Mouse (Mus musculus) heart, embryonic 16.5 days (tissue): ENCODE measurements at regions not wholly inside any gene's neighbourhood (a gene's known extent, or its start where the extent isn't known, plus 50 kb on each side); places are given as distances from the start of the nearest gene placed in this dataset.
A peak's percentile ranks its signal among the peaks of the same experiment; 100 is the strongest.

Experiments
- ATAC-seq: fragments of 200-750 bp; cut with Nextera tagmentation; replicated peaks from 2 replicates; pipeline ENCODE4 v1.8.0; 2017; ENCODE audit warnings: moderate number of reproducible peaks; ENCODE audit not compliant: insufficient read depth, low FRiP score; ENCODE audit errors: extremely low read depth
- H3K27ac ChIP-seq: fragments of 300-500 bp; sonication (generic); 2 replicates; pipeline ENCODE4 v1.5.1; 2014; ENCODE audit warnings: mild to moderate bottlenecking, low read length, control low read depth, moderate library complexity
- H3K27me3 ChIP-seq: fragments of 300-500 bp; sonication (generic); 2 replicates; pipeline ENCODE4 v1.6.1; 2014; ENCODE audit warnings: low read length, mixed read lengths; ENCODE audit not compliant: control insufficient read depth, insufficient read depth
- H3K36me3 ChIP-seq: fragments of 300-500 bp; sonication (generic); 2 replicates; pipeline ENCODE4 v1.6.1; 2014; ENCODE audit not compliant: control insufficient read depth, insufficient read depth
- H3K4me1 ChIP-seq: fragments of 300-500 bp; sonication (generic); 2 replicates; pipeline ENCODE4 v1.6.1; 2014; ENCODE audit warnings: low read length, mixed read lengths; ENCODE audit not compliant: control insufficient read depth, insufficient read depth
- H3K4me2 ChIP-seq: fragments of 300-500 bp; sonication (generic); 2 replicates; pipeline ENCODE4 v1.6.1; 2014; ENCODE audit warnings: low read depth, mild to moderate bottlenecking, control low read depth, low read length
- H3K4me3 ChIP-seq: fragments of 300-500 bp; sonication (generic); 2 replicates; pipeline ENCODE4 v1.5.1; 2014; ENCODE audit warnings: mild to moderate bottlenecking, control low read depth, low read length
- H3K9ac ChIP-seq: fragments of 300-500 bp; sonication (generic); 2 replicates; pipeline ENCODE4 v1.6.1; 2014; ENCODE audit warnings: low read length, control low read depth
- H3K9me3 ChIP-seq: fragments of 300-500 bp; sonication (generic); replicated peaks from 2 replicates; pipeline ENCODE4 v1.6.1; 2016; ENCODE audit warnings: low read length; ENCODE audit not compliant: control insufficient read depth
- WGBS: fragments of 180-500 bp; shearing (Covaris S2); extraction: QIAGEN DNeasy Blood & Tissue Kit; methylation state at CpG from one replicate; pipeline ENCODE4 v1.1.7; 2014; 5-methylcytosine and 5-hydroxymethylcytosine counted together

GRCm38 (mm10) chr19:54099292-54099691 is 55.3 kb downstream of the Adra2a start:
- Histone ChIP-seq H3K4me3 (no peak overlapping the region), H3K4me1 (0 out of 2 replicates have a peak, but pooled peaks cover 3% of the 10 kb centered on the region), H3K9ac (no peak overlapping the region), H3K27me3 (no peaks in the 10 kb centered on the region), H3K27ac (no peak overlapping the region), H3K36me3 (no peaks in the 10 kb centered on the region), H3K9me3 (no peaks in the 10 kb centered on the region; the same call in 1 of the 2 replicates), H3K4me2 (no peak overlapping the region)
- 86% methylated on average over 9 of the region's 9 CpGs for WGBS
- ATAC-seq = no peak

- Histone ChIP-seq H3K4me1 (no peaks in the 10 kb centered on the region), H3K4me3 (no peak overlapping the region), H3K9ac (no peak overlapping the region), H3K27ac (no peak overlapping the region), H3K36me3 (no peaks in the 10 kb centered on the region), H3K9me3 (no peaks in the 10 kb centered on the region; the same call in 1 of the 2 replicates), H3K27me3 (no peaks in the 10 kb centered on the region), H3K4me2 (no peak overlapping the region)
- 79% methylated on average over 6 of the region's 6 CpGs for WGBS
- ATAC-seq = no peak
These were observed 55.8 kb downstream of the Adra2a start for GRCm38 (mm10) chr19:54099769-54100168.

- H3K9ac ChIP-seq = no peak overlapping the region
- no peaks in the 10 kb centered on the region for H3K4me1 ChIP-seq
- H3K4me2 ChIP-seq = no peak overlapping the region
- 59% methylated on average over 3 of the region's 3 CpGs for WGBS
- no peak overlapping the region for H3K27ac ChIP-seq
- H3K4me3 ChIP-seq = no peak overlapping the region
- H3K36me3 ChIP-seq = no peaks in the 10 kb centered on the region
- H3K9me3 ChIP-seq = no peaks in the 10 kb centered on the region; the same call in 1 of the 2 replicates
- no peaks in the 10 kb centered on the region for H3K27me3 ChIP-seq
- ATAC-seq = no peak
These were observed 62.6 kb downstream of the Adra2a start for GRCm38 (mm10) chr19:54106571-54106970.

GRCm38 (mm10) chr19:54107103-54107821 is 63.3 kb downstream of the Adra2a start:
- Histone ChIP-seq H3K9ac (no peak overlapping the region), H3K27ac (no peak overlapping the region), H3K4me1 (no peaks in the 10 kb centered on the region), H3K36me3 (no peaks in the 10 kb centered on the region), H3K4me2 (no peak overlapping the region), H3K9me3 (no peaks in the 10 kb centered on the region; the same call in 1 of the 2 replicates), H3K27me3 (no peaks in the 10 kb centered on the region), H3K4me3 (no peak overlapping the region)
- 59% methylated on average over 13 of the region's 13 CpGs for whole genome bisulfite sequencing
- ATAC-seq = no peak

GRCm38 (mm10) chr19:54110080-54110479 is 66.1 kb downstream of the Adra2a start:
- no peaks in the 10 kb centered on the region for H3K4me1 ChIP-seq
- no peak overlapping the region for H3K9ac ChIP-seq
- no peaks in the 10 kb centered on the region for H3K27me3 ChIP-seq
- WGBS = 77% methylated on average over 6 of the region's 6 CpGs
- no peak overlapping the region for H3K27ac ChIP-seq
- H3K4me3 ChIP-seq = no peak overlapping the region
- H3K36me3 ChIP-seq = no peaks in the 10 kb centered on the region
- H3K4me2 ChIP-seq = no peak overlapping the region
- H3K9me3 ChIP-seq = no peaks in the 10 kb centered on the region
- no peak for ATAC-seq

DNA sequence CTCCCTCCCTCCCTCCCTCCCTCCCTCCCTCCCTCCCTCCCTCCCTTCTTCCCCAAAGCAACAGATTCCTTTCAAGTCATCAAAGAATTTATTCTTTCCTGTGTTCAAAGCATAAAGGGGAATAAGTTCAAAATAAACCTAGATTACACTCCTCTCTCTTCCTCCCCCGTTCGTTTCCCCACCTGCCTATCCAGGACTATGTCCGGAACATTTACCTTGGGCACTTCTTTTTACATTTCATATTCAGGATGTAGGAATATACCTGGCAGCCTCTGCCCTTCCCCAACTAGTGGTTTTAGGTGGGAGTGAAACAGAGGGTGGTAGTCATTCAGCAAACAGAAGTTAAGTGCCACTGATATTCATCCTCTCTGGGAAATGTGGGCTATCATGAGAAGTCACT is 68.7 kb downstream of the Adra2a start:
- H3K4me3 ChIP-seq = no peak overlapping the region
- WGBS = 77% methylated on average over 3 of the region's 3 CpGs
- H3K9me3 ChIP-seq = no peaks in the 10 kb centered on the region
- no peaks in the 10 kb centered on the region for H3K27me3 ChIP-seq
- no peaks in the 10 kb centered on the region for H3K36me3 ChIP-seq
- no peak overlapping the region for H3K9ac ChIP-seq
- H3K27ac ChIP-seq = no peak overlapping the region
- no peaks in the 10 kb centered on the region for H3K4me1 ChIP-seq
- no peak for ATAC-seq
- no peak overlapping the region for H3K4me2 ChIP-seq

- Histone ChIP-seq H3K4me3 (no peak overlapping the region), H3K4me2 (no peak overlapping the region), H3K9ac (no peak overlapping the region), H3K27ac (no peak overlapping the region), H3K36me3 (no peaks in the 10 kb centered on the region), H3K27me3 (no peaks in the 10 kb centered on the region), H3K4me1 (no peaks in the 10 kb centered on the region), H3K9me3 (no peaks in the 10 kb centered on the region)
- 66% methylated on average over 6 of the region's 6 CpGs for WGBS
- no peak for ATAC-seq
These were observed 69.5 kb downstream of the Adra2a start for GRCm38 (mm10) chr19:54113421-54113820.

GRCm38 (mm10) chr19:54114588-54115317 is 70.8 kb downstream of the Adra2a start:
- H3K4me1 ChIP-seq = no peaks in the 10 kb centered on the region
- no peak overlapping the region for H3K27ac ChIP-seq
- no peaks in the 10 kb centered on the region for H3K27me3 ChIP-seq
- no peaks in the 10 kb centered on the region for H3K36me3 ChIP-seq
- ATAC-seq = peak; percentile 58
- WGBS = 11% methylated on average over 22 of the region's 22 CpGs
- no peaks in the 10 kb centered on the region for H3K9me3 ChIP-seq
- peak overlapping the region; percentile 75 for H3K4me2 ChIP-seq
- peak overlapping the region; percentile 67 for H3K4me3 ChIP-seq
- peak overlapping the region; percentile 65 for H3K9ac ChIP-seq

DNA sequence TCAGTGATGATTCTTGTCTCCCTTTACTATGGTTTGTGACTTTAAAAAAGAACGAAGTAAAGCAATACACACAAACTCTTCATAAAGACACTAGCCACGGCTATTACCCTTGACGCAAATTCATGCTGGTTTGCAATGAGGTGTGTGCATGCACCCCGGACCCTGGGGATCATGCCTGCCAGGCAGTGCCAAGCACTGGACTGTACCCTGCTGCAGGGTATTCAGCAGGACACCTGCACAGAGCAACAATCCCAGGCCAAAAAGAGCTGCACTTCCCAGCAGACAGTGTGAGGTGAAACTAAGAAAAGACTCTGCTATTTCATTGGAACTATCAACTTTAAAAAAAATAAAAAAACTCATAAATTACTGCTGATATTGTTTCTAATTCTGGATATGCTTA is 71.4 kb downstream of the Adra2a start:
- ATAC-seq = no peak
- peak overlapping the region; percentile 67 for H3K4me3 ChIP-seq
- H3K9me3 ChIP-seq = no peaks in the 10 kb centered on the region
- no peaks in the 10 kb centered on the region for H3K4me1 ChIP-seq
- no peaks in the 10 kb centered on the region for H3K36me3 ChIP-seq
- H3K9ac ChIP-seq = peak overlapping the region; percentile 65; the same call in 1 of the 2 replicates
- H3K27me3 ChIP-seq = no peaks in the 10 kb centered on the region
- WGBS = 44% methylated on average over 4 of the region's 4 CpGs
- H3K27ac ChIP-seq = no peak overlapping the region
- peak overlapping the region; percentile 75 for H3K4me2 ChIP-seq
